Mouse (Mus musculus): ENCODE measurements at regions not wholly inside any gene's neighbourhood (a gene's known extent, or its start where the extent isn't known, plus 50 kb on each side); places are given as distances from the start of the nearest gene placed in this dataset.
A peak's percentile ranks its signal among the peaks of the same experiment; 100 is the strongest.

- DNase-seq, result no peak
These were observed 57.0 kb downstream of the Nxnl2 start for GRCm38 (mm10) chr13:51227836-51228235.

GRCm38 (mm10) chr13:51228862-51229770 is 58.3 kb downstream of the Nxnl2 start:
- peak; percentile 61 for DNase-seq

- no peak for DNase-seq
These were observed 59.0 kb downstream of the Nxnl2 start for GRCm38 (mm10) chr13:51229862-51230261.

- no peak for DNase-seq
These were observed 60.8 kb downstream of the Nxnl2 start for GRCm38 (mm10) chr13:51231586-51231985.

GRCm38 (mm10) chr13:51247378-51247777 is 76.6 kb downstream of the Nxnl2 start:
- DNase-seq, result no peak

- no peak for DNase-seq
These were observed 82.5 kb downstream of the Nxnl2 start for GRCm38 (mm10) chr13:51253371-51253770.

- no peak for DNase-seq
These were observed 84.9 kb downstream of the Nxnl2 start for GRCm38 (mm10) chr13:51255688-51256087.

GRCm38 (mm10) chr13:51258752-51259721 is 88.2 kb downstream of the Nxnl2 start:
- DNase-seq, result peak; percentile 89

- peak; percentile 53 for DNase-seq
These were observed 90.8 kb downstream of the Nxnl2 start for GRCm38 (mm10) chr13:51261619-51262018.

GRCm38 (mm10) chr13:51272786-51273185 is 102.0 kb downstream of the Nxnl2 start:
- DNase-seq, result no peak

GRCm38 (mm10) chr13:51274639-51275038 is 103.8 kb downstream of the Nxnl2 start:
- DNase-seq, result peak; percentile 47

- no peak for DNase-seq
These were observed 105.8 kb downstream of the Nxnl2 start for GRCm38 (mm10) chr13:51276601-51277000.

- DNase-seq, result no peak
These were observed 106.7 kb downstream of the Nxnl2 start for GRCm38 (mm10) chr13:51277515-51277914.

- DNase-seq, result peak; percentile 81
These were observed 109.0 kb downstream of the Nxnl2 start for GRCm38 (mm10) chr13:51279642-51280387.

- peak; percentile 72 for DNase-seq
These were observed 109.5 kb downstream of the Nxnl2 start for GRCm38 (mm10) chr13:51280388-51280753.

GRCm38 (mm10) chr13:51284679-51285078 is 113.9 kb downstream of the Nxnl2 start:
- DNase-seq, result no peak

- DNase-seq, result no peak
These were observed 118.6 kb downstream of the Nxnl2 start for GRCm38 (mm10) chr13:51289442-51289841.

GRCm38 (mm10) chr13:51290021-51290424 is 118.4 kb upstream of the S1pr3 start:
- no peak for DNase-seq

GRCm38 (mm10) chr13:51290926-51291325 is 117.5 kb upstream of the S1pr3 start:
- DNase-seq, result no peak

- no peak for DNase-seq
These were observed 115.4 kb upstream of the S1pr3 start for GRCm38 (mm10) chr13:51293047-51293446.

- DNase-seq, result no peak
These were observed 112.6 kb upstream of the S1pr3 start for GRCm38 (mm10) chr13:51295872-51296271.

GRCm38 (mm10) chr13:51297231-51297880 is 111.1 kb upstream of the S1pr3 start:
- no peak for DNase-seq
